Mouse (Mus musculus) gastrocnemius, adult 2 months (tissue): Measurements from ENCODE around the gene Gm20721. TPM values are rescaled to one million over a fixed set of nuclear protein-coding genes. Genes with fewer than 3 reads are reported as not detected.

ENCODE experiments used
- DNase-seq: peaks from one replicate; pipeline ENCODE4 v3.0.0; 2022
- H3K27ac ChIP-seq: fragments of 200-600 bp; 2 replicates; pipeline ENCODE4 v1.8.1; 2022; ENCODE audit warnings: mild to moderate bottlenecking
- H3K4me3 ChIP-seq: fragments of 200-600 bp; 2 replicates; pipeline ENCODE4 v1.8.1; 2022; ENCODE audit warnings: mild to moderate bottlenecking, moderate library complexity
- CTCF ChIP-seq: fragments of 200-600 bp; IDR thresholded peaks from 2 replicates; pipeline ENCODE4 v1.8.1; 2022; ENCODE audit warnings: antibody characterized with exemption, mild to moderate bottlenecking, moderate library complexity
- intact Hi-C: fragments of 180-260 bp; cut with DNase I; formaldehyde crosslinking; loops from one replicate; pipeline ENCODE4 v1.15.1; 2025
- total RNA-seq, 2 experiments: library from RNA; stranded (reverse); gene quantifications; 2 replicates each; pipeline ENCODE4 v1.2.3; 2021

Gm20721 gene
- total RNA-seq, 2 experiments from 2014 or later = 1.9 to 3.4 TPM

GRCm38 (mm10) chr2:174291029-174291661 lies 55.4 kb downstream of the Gm20721 start:
- intact Hi-C loops = loop anchor here (10.0 kb wide), 1 partner anchor 216 kb away; the partner anchor contains the start of gene Stx16
- no peak for DNase-seq
- Histone ChIP-seq H3K27ac (no peak overlapping the region), H3K4me3 (no peak overlapping the region)
- TF ChIP-seq CTCF = no peak

DNA sequence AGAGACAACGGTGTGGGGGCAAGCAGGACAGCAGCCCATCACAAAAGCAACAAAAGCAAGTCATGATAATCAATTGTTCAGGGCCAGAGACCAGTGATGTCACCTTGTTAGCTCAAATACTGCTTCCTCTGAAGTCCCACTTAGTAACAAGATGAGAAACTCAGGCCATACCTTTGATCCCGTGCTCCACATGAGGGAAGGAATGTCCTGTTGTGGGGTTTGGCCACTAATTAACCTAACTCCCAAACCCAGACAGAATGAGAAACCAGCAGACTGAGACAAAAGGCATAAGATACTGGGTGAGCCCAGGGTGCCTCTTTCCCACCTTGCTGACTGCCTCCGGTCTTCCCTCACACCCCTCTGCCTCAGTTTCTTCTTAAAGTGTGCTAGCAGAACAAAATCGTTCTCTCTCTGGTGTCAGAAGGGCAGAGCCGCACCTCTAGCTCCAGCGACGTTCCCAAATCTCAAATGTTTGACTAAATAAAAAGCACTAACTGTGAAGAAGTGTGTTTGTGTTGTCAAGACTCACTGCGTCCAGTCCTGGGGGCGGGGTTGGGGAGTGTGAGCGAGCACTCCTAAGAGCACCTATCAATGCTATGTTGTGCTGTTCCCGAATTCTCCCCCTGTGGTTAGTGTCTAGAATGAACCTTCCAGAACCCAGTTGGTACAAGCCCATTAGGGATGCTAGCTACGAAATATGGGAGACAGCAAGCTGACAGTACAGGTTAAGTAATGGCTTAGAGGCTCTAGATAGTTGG lies 57.7 kb downstream of the Gm20721 start:
- intact Hi-C loops = no loop called here
- no peak overlapping the region for H3K27ac ChIP-seq
- no peak for TF ChIP-seq CTCF
- DNase-seq = no peak
- H3K4me3 ChIP-seq = no peak overlapping the region

DNA sequence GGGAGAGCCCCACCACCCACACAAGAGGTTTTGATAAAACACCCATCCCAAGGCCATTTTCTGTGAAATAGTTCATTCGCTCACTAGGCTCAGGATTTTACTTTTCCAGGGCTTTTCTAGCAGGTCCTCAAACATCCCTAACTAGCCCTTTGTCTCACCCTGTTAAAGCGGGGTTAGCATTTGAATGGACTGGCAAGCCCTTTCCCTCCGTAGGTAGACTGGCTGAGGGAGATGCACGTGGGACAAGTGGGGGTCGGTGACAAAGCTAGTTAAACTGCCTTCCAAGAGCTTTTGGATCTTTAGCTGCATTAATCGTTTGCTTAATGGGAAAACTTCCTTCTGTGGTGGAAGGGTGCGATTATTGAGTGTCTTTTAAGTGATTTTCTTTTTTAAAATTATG lies 58.6 kb downstream of the Gm20721 start:
- no peak overlapping the region for H3K4me3 ChIP-seq
- intact Hi-C loops = no loop called here
- TF ChIP-seq CTCF = no peak
- no peak for DNase-seq
- H3K27ac ChIP-seq = no peak overlapping the region

DNA sequence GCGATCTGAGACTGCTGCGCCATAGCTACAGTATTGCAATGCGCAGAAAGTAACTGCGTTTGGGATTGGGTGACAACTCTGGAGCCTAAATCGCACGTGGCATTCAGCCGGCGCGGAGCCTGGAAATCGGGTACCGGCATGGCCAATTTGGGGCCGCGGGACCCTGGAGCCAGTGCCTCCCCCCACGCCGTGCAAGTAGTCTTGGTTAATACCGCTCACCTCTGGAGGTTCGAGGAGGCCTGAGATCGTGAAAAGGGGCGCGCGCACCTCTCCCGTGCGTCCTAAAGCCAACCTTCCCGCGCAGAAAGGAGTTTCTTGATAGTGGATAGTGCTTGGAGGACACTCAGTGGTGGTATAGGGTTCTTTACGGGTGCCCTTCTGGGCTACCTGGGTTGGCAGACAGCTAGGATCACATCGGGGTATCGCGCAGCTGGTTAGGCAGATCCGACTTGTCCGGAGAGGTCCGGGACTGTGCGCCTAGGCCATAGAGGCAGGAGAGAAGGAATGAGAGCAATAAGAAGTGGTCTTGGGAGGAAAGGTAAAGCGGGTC lies 60.5 kb downstream of the Gm20721 start:
- Histone ChIP-seq H3K27ac (no peak overlapping the region), H3K4me3 (peak overlapping the region; percentile 69)
- intact Hi-C loops = no loop called here
- no peak for TF ChIP-seq CTCF
- DNase-seq = no peak

- DNase-seq = no peak
- Histone ChIP-seq H3K27ac (no peak overlapping the region), H3K4me3 (peak overlapping the region; percentile 69)
- intact Hi-C loops = loop anchor here (5.0 kb wide), 1 partner anchor 698 kb away; no protein-coding TSS in a partner anchor
- no peak for TF ChIP-seq CTCF
Observed at GRCm38 (mm10) chr2:174284807-174285457, 61.6 kb downstream of the Gm20721 start.

- TF ChIP-seq CTCF = peak; percentile 54
- peak; percentile 61 for DNase-seq
- intact Hi-C loops = loop anchor here (5.0 kb wide), 1 partner anchor 697 kb away; no protein-coding TSS in a partner anchor
- Histone ChIP-seq H3K4me3 (peak within 1 kb of the TSS; percentile 69), H3K27ac (no peak within 1 kb of the TSS)
Observed at GRCm38 (mm10) chr2:174284011-174284410, 62.5 kb downstream of the Gm20721 start, which contains the start of gene Gnas. Gene Gnas (plus strand): TSS chr2:174284320.

GRCm38 (mm10) chr2:174283341-174283740 lies 63.2 kb downstream of the Gm20721 start:
- no peak for DNase-seq
- TF ChIP-seq CTCF = no peak
- intact Hi-C loops = loop anchor here (5.0 kb wide), 1 partner anchor 696 kb away; no protein-coding TSS in a partner anchor
- Histone ChIP-seq H3K4me3 (peak overlapping the region; percentile 69), H3K27ac (no peak overlapping the region)

Other genes starting within 250 kb of the Gm20721 start
- gene Npepl1, start 236.4 kb downstream of the Gm20721 start, total RNA-seq = 10 to 100 TPM; 80.1 to 90.2 TPM
- 1,000 to 10,000 TPM; 1,330 to 1,331 TPM for gene Gnas, start 62.4 kb downstream of the Gm20721 start, total RNA-seq
- gene Nelfcd, start 69.1 kb upstream of the Gm20721 start, total RNA-seq = 10 to 100 TPM; 18.2 to 23.2 TPM
- 10 to 100 TPM; 24.3 to 25.0 TPM for gene Ctsz, start 92.3 kb upstream of the Gm20721 start, total RNA-seq
- not detected for gene Tubb1, start 104.0 kb upstream of the Gm20721 start, total RNA-seq
- gene Atp5e, start 117.4 kb upstream of the Gm20721 start, total RNA-seq = 1,000 to 10,000 TPM; 1,018 to 1,329 TPM
- gene Prelid3b, start 126.4 kb upstream of the Gm20721 start, total RNA-seq = 10 to 100 TPM; 38.7 to 56.3 TPM